Mouse (Mus musculus) lung, adult 2 months (tissue): Measurements from ENCODE around the gene Gdpd5.

ENCODE experiments used
- CTCF ChIP-seq: fragments of 200-500 bp; IDR thresholded peaks from 2 replicates; pipeline ENCODE4 v1.5.1; 2011; ENCODE audit warnings: mild to moderate bottlenecking, low read length, control low read depth; ENCODE audit not compliant: insufficient read depth
- POLR2A ChIP-seq: fragments of 200-500 bp; IDR thresholded peaks from 2 replicates; pipeline ENCODE4 v1.6.1; 2011; ENCODE audit warnings: low read depth, mild to moderate bottlenecking, control low read depth, low read length, borderline replicate concordance; ENCODE audit errors: extremely low read depth

DNA sequence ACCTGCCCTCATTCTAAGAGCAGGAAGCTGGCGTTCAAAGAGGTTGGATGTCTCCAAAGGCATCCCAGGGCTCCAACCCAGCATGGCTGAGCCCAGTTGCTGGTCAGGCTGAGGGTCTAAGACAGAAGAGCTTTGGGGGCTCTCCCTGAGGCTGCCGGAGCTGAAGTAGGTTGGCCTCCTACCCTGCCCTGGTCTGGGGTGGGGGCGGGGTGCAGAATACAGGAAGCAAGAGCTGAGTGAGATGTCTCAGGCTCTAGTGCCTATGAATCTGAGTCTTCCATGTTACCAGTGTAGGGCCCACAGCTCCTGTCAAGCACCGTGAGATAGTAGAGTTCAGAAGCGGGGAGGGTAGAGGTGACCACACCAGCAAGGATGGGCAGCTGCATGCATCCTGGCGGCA is 51.6 kb downstream of the Gdpd5 start:
- TF ChIP-seq CTCF (no peak), POLR2A (no peak)
